Mouse (Mus musculus) hindbrain, embryonic 10.5 days (tissue): ENCODE results near the gene Mecom. TPM values are rescaled to one million over a fixed set of nuclear protein-coding genes. Genes with fewer than 3 reads are reported as not detected.

Experiments
- DNase-seq: peaks from one replicate; pipeline ENCODE4 v3.0.0-alpha.2; 2017; ENCODE audit warnings: low spot score
- H3K27ac ChIP-seq: fragments of 300-500 bp; sonication (generic); 2 replicates; pipeline ENCODE4 v1.5.1; 2016; ENCODE audit warnings: mild to moderate bottlenecking, moderate library complexity
- H3K27me3 ChIP-seq: fragments of 300-500 bp; sonication (generic); 2 replicates; pipeline ENCODE4 v1.6.1; 2016; ENCODE audit warnings: mild to moderate bottlenecking; ENCODE audit not compliant: poor library complexity, insufficient read depth, severe bottlenecking
- H3K36me3 ChIP-seq: fragments of 300-500 bp; sonication (generic); 2 replicates; pipeline ENCODE4 v1.6.1; 2016; ENCODE audit warnings: mild to moderate bottlenecking, moderate library complexity
- H3K4me1 ChIP-seq: fragments of 300-500 bp; sonication (generic); replicated peaks from 2 replicates; pipeline ENCODE4 v1.6.1; 2016; ENCODE audit warnings: mild to moderate bottlenecking
- H3K4me3 ChIP-seq: fragments of 300-500 bp; sonication (generic); 2 replicates; pipeline ENCODE4 v1.5.1; 2016; ENCODE audit warnings: mild to moderate bottlenecking, moderate library complexity
- H3K9me3 ChIP-seq: fragments of 300-500 bp; sonication (generic); 2 replicates; pipeline ENCODE4 v1.6.1; 2016; ENCODE audit warnings: mild to moderate bottlenecking, moderate library complexity
- WGBS: fragments of 180-500 bp; shearing (Covaris S2); methylation state at CpG from one replicate; pipeline ENCODE4 v1.1.7; 2016; 5-methylcytosine and 5-hydroxymethylcytosine counted together
- polyA plus RNA-seq: library from polyadenylated mRNA; unstranded; fragments of >200 nt; fragmentation: Nextera tagmentation; extraction: Ambion mirVana; gene quantifications from 2 replicates; pipeline ENCODE4 v1.2.1, GENCODE M21; 2016

The Mecom gene
- polyA plus RNA-seq, 1 experiment from 2014 or later = 25.8 TPM

DNA sequence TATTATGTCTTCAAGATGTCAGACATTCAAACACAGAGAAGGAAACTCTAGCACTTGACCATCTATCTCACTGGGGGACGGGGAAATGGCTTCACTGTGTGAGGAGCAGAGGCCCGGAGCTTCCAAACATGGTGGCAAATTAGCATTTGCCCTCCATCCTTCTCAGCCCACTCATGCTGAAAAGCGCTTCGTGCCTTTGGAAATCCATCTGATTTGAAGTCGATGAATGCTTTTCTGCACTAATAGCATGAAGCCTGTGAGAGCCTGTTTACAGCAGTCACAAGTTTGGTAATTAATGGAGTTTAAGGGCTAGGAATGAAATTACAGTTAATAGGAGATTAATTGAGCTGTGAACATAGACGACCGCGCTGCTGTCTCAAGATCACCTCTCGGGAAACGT, 270.2 kb downstream of the Mecom start:
- no peak for DNase-seq
- 88% methylated on average over 10 of the region's 10 CpGs for WGBS
- H3K9me3 ChIP-seq = no peaks in the 10 kb centered on the region
- no peaks in the 10 kb centered on the region for H3K36me3 ChIP-seq
- H3K4me1 ChIP-seq = no peaks in the 10 kb centered on the region
- no peak overlapping the region for H3K27ac ChIP-seq
- no peaks in the 10 kb centered on the region for H3K27me3 ChIP-seq
- no peak overlapping the region for H3K4me3 ChIP-seq

DNA sequence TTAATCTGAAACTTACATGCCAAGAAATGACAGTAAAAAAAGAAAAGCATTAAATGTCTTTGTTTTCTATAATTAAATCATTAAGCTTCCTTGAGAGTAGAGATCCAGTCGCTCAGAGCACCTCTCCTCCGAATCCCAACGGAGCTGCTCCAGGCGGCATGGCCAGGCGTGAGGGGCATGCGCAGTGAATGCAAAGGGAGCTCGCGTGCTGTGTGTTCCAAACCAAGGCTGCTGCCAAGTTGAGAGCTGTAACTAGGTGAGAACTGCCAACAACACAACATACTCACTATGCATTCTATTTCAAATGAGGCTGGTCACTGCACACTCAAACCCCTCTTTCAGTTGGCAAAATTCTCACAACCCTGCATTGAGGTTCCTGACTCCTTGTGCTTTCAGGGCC, 271.7 kb downstream of the Mecom start:
- H3K4me1 ChIP-seq = no peaks in the 10 kb centered on the region
- 91% methylated on average over 8 of the region's 8 CpGs for WGBS
- no peaks in the 10 kb centered on the region for H3K27me3 ChIP-seq
- no peaks in the 10 kb centered on the region for H3K9me3 ChIP-seq
- no peak overlapping the region for H3K4me3 ChIP-seq
- H3K36me3 ChIP-seq = no peaks in the 10 kb centered on the region
- H3K27ac ChIP-seq = no peak overlapping the region
- DNase-seq = no peak

DNA sequence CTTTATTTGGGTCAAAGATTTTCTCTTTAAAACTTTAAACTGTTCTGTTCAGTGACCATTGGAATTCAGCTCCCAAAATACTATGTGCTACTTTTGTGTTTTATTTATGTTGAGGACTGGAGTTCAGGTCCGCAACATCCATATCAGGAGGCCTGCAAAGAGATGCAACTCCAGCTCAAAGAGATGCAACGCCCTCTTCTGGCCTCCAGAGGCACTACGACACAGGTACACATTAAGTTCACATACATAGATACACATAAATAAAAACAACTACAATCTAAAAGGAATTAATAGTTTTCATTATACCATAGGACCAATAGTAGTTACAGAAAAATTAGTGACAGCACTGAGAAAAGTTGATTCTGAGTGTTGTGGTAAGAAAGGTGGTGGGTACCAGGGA, 278.6 kb downstream of the Mecom start:
- Histone ChIP-seq H3K27ac (no peak overlapping the region), H3K9me3 (no peaks in the 10 kb centered on the region), H3K4me1 (no peaks in the 10 kb centered on the region), H3K27me3 (no peaks in the 10 kb centered on the region), H3K36me3 (no peaks in the 10 kb centered on the region), H3K4me3 (no peak overlapping the region)
- DNase-seq = no peak
- WGBS = 67% methylated on average over 3 of the region's 3 CpGs

DNA sequence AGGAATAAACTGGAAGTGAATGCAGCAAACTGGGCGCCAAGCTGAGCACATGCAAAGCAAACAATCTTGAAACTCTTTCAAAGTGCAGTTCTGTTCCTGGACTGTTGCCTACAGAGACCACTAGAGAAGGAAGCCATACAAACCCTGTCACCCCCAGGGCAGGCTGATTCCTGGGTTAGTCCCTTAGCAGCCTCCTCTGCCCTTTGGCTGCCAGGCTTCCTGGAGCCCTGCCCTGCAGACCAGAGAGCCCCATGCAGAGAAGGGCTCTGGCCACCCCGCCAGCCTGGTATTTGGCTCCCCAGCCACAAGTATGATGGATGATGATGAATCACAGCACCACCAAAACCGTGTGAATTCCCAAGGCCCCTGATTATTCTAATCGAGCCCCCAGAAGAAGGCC, 286.9 kb downstream of the Mecom start:
- H3K9me3 ChIP-seq = no peaks in the 10 kb centered on the region
- H3K36me3 ChIP-seq = no peaks in the 10 kb centered on the region
- no peak overlapping the region for H3K4me3 ChIP-seq
- H3K27ac ChIP-seq = peak overlapping the region; percentile 30; the same call in 1 of the 2 replicates
- 52% methylated on average over 4 of the region's 4 CpGs for WGBS
- H3K4me1 ChIP-seq = peaks cover 15% of the 10 kb centered on the region; the same call in 1 of the 2 replicates
- no peak for DNase-seq
- no peaks in the 10 kb centered on the region for H3K27me3 ChIP-seq

DNA sequence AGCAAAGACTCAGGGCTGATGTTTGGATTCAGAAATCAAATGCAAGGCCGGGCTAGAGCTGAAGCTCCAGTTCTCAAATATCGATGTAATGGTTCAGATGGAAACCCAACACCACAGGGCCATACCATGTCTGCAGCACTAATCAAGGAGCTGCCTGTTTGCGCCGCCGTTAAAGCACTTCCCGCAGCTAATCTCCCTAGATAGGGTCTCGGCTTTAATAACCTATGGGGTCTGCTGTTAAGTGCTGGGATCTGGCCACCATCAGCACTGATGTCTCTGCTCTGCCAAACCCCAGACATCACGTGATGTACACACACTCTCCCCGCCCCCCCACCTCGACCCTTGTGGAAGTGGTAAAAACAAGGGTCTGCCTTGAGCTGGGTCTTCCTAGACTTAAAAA, 289.4 kb downstream of the Mecom start:
- Histone ChIP-seq H3K27ac (peak overlapping the region; percentile 29; the same call in 1 of the 2 replicates), H3K4me1 (peaks cover 33% of the 10 kb centered on the region; the same call in 1 of the 2 replicates), H3K36me3 (no peaks in the 10 kb centered on the region), H3K27me3 (no peaks in the 10 kb centered on the region), H3K9me3 (no peaks in the 10 kb centered on the region), H3K4me3 (no peak overlapping the region)
- WGBS = 76% methylated on average over 10 of the region's 10 CpGs
- no peak for DNase-seq

DNA sequence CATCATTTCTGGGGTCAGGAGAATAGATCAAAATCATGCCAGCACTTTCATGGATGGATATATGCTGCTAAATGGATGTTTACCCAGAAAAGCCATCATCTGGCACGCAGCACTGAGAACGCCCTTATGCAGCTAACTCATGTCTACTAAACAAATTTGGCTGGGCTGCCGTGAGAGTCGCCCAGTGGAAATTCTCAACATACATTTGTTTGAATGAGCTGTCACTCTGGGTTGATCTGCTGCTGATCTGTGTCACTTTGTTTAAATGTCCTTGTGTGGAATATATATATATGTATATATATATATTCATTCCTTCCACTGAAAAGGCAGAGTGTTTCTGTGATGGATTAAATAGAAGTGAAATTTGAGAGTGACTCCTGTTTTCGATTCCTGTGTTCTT, 290.0 kb downstream of the Mecom start:
- Histone ChIP-seq H3K4me3 (no peak overlapping the region), H3K27ac (no peak overlapping the region), H3K9me3 (no peaks in the 10 kb centered on the region), H3K4me1 (peaks cover 33% of the 10 kb centered on the region; the same call in 1 of the 2 replicates), H3K36me3 (no peaks in the 10 kb centered on the region), H3K27me3 (no peaks in the 10 kb centered on the region)
- no peak for DNase-seq
- WGBS = 76% methylated on average over 5 of the region's 5 CpGs

DNA sequence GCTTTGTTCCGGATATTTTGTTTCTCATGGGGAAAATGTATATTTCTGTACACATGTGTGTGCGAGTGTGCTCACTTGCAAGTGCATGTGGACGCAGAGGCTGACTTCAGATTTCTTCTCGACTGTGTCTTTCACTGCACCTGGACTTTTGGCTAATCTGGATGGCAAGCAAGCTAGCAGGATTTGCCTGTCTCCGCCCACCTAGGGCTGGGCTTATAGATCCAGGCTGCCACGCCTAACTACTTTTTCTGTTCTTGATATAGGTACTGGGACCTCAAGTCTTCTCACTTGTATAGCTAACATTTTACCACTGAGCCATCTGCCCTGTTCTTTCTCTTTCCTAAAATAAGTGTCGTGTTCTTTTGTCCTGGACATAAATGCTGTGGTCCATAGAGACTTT, 290.9 kb downstream of the Mecom start:
- Histone ChIP-seq H3K36me3 (no peaks in the 10 kb centered on the region), H3K27ac (no peak overlapping the region), H3K27me3 (no peaks in the 10 kb centered on the region), H3K4me3 (no peak overlapping the region), H3K4me1 (peaks cover 33% of the 10 kb centered on the region; the same call in 1 of the 2 replicates), H3K9me3 (no peaks in the 10 kb centered on the region)
- DNase-seq = no peak
- WGBS = 83% methylated on average over 7 of the region's 7 CpGs

DNA sequence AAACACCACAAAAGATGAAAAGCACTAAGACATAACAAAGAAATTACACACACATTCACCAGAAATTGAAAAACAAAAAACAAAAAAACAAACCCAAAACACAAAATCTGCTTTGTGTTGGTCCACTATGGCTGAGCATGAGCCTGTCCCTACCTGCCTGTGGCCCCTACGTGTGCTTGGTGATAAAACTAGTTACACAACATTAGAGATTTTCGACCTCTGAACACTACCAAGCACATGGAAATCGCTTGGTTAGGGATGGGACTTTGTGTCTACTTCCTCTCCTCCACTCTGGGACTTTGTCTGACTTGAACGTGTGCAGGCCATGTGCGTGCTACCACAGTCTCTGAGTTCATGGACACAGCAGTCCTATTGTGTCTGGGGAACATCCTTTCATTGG, 292.0 kb downstream of the Mecom start:
- no peaks in the 10 kb centered on the region for H3K36me3 ChIP-seq
- H3K4me1 ChIP-seq = peaks cover 25% of the 10 kb centered on the region; the same call in 1 of the 2 replicates
- no peak overlapping the region for H3K4me3 ChIP-seq
- WGBS = 86% methylated on average over 5 of the region's 5 CpGs
- H3K27ac ChIP-seq = peak overlapping the region; percentile 43; the same call in 1 of the 2 replicates
- DNase-seq = no peak
- no peaks in the 10 kb centered on the region for H3K9me3 ChIP-seq
- H3K27me3 ChIP-seq = no peaks in the 10 kb centered on the region

DNA sequence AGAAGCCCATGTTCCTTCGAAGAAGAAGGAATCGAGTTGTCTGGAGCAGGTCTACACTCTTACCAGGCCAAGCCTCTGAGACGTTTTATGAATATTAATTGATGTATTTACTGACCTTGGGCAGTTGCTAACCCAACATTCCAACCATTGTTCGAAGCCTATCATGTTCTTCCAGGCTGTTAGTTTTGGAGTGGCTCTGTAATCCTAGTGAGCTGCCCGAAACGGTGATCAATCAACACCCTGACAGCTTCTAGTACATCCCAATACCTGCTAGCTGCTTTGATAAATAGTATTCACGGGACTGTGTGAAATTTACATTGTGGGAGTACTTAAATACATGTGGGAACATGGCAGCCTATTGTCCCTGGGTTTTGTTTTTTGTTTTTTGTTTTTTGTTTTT, 293.4 kb downstream of the Mecom start:
- Histone ChIP-seq H3K27me3 (no peaks in the 10 kb centered on the region), H3K4me1 (peaks cover 25% of the 10 kb centered on the region; the same call in 1 of the 2 replicates), H3K27ac (peak overlapping the region; percentile 12; the same call in 1 of the 2 replicates), H3K9me3 (no peaks in the 10 kb centered on the region), H3K4me3 (no peak overlapping the region), H3K36me3 (no peaks in the 10 kb centered on the region)
- peak; percentile 24 for DNase-seq
- 51% methylated on average over 7 of the region's 7 CpGs for WGBS

DNA sequence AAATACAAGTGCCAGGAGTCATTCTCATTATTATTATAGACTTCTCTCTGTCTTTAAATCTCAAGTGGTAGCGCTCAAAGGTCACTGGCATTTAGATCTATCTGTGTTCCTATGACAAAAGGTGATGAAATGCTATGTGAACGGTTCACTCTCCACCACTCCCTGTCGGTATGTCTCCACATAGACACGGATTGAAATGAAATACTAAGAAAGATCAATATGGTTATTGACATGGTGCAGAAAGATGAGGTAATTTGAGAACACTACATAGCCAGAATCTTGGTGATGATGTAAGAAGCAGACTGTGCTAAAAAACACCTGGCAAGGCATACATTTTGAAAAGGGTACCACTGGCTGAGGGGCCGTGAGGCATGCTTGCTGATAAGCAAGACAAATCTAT, 294.1 kb downstream of the Mecom start:
- DNase-seq = no peak
- H3K4me3 ChIP-seq = no peak overlapping the region
- WGBS = 78% methylated on average over 5 of the region's 5 CpGs
- peaks cover 25% of the 10 kb centered on the region; the same call in 1 of the 2 replicates for H3K4me1 ChIP-seq
- H3K36me3 ChIP-seq = no peaks in the 10 kb centered on the region
- H3K27ac ChIP-seq = 0 out of 2 replicates have a peak overlapping the region, but pooled peaks have one; percentile 12
- H3K9me3 ChIP-seq = no peaks in the 10 kb centered on the region
- H3K27me3 ChIP-seq = no peaks in the 10 kb centered on the region

DNA sequence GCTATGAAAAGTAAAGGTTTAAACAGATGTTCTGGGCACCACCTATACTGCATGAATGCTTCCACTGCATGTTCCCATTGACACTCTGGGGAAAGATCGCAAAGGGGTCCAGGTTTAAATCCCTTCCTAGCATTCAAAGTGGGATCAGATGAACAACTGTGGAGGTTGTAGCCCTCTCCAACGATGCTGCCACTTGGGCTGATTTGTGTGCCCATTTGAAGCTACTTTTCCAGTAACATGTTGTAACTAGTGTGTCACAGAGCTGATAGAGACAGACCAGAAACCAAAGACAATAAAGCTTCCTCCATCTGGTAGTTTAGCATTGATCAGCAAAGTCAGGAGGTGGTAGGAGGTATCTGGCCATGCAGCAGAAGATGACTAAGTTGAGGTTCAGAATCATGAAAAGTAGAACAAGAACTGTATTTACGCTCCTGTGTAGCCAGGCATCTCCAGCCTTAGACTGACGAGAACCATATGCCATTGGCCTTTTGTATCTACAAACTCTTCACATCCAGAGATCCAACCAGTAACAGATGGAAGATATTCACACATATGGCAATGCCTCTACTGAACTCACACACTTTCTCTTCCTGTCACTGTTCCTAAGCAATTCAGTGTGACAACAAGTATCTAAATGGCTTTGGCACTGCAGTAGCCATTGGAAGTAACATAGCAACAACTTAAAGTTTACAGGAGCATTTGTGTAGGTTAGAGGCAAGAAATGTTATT, 299.0 kb downstream of the Mecom start:
- peaks cover 10% of the 10 kb centered on the region for H3K4me1 ChIP-seq
- H3K36me3 ChIP-seq = no peaks in the 10 kb centered on the region
- no peak overlapping the region for H3K27ac ChIP-seq
- 83% methylated on average over 4 of the region's 4 CpGs for WGBS
- no peak overlapping the region for H3K4me3 ChIP-seq
- H3K27me3 ChIP-seq = no peaks in the 10 kb centered on the region
- no peaks in the 10 kb centered on the region for H3K9me3 ChIP-seq
- DNase-seq = no peak

DNA sequence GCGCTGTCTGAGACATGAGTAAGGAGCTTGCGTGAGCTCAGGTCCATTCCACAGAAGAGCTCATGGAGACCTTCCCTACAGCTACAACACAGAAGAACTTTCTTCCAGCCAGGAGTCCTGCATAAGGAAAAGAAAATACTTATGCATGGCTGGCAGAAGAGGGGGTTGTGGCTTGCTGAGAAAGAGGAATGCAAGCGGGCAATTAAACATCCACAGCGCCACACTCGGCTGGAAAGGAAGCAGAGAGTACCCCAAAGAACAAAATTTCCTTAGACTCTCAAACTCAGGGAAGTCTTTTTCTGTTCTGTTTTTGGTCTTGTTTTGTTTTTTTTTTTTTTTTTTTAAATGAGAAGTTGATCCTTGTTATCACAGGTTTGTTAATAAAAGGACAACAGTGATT, 300.6 kb downstream of the Mecom start:
- DNase-seq = no peak
- Histone ChIP-seq H3K36me3 (no peaks in the 10 kb centered on the region), H3K9me3 (no peaks in the 10 kb centered on the region), H3K27me3 (no peaks in the 10 kb centered on the region), H3K4me3 (no peak overlapping the region), H3K4me1 (peaks cover 10% of the 10 kb centered on the region), H3K27ac (peak overlapping the region; percentile 40; the same call in 1 of the 2 replicates)
- WGBS = 85% methylated on average over 5 of the region's 5 CpGs

DNA sequence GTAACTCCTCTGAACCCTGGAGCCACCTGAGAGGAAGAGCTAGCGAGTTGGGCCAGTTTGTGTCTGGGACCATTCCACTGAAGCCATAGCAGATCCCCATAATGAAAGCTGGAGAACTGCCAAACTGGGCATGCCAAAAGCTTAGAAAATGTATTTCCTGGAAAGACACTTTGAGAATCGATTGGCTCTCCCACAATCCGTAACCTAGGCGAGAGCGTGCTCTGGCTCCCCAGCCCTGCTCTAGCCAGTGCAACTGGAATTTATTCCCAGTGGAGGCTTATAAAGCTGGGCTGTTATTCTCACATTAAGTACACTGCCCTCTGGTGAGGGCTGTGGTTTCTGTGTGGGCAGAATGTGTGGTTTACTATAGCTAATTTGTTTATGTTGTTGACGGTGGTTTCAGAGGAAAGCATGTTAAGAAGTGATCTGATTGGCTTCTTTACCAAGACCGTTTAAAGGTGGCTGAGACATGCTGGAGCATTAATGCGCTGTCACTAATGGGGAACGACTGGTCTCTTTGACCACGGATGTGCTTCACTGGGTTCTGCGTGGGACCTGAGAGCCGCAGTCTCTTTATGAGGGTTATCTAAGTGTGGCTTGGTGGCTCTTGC, 301.3 kb downstream of the Mecom start:
- H3K36me3 ChIP-seq = no peaks in the 10 kb centered on the region
- DNase-seq = no peak
- peaks cover 10% of the 10 kb centered on the region for H3K4me1 ChIP-seq
- H3K4me3 ChIP-seq = no peak overlapping the region
- no peak overlapping the region for H3K27ac ChIP-seq
- WGBS = 91% methylated on average over 12 of the region's 12 CpGs
- H3K27me3 ChIP-seq = no peaks in the 10 kb centered on the region
- H3K9me3 ChIP-seq = no peaks in the 10 kb centered on the region
